Mouse (Mus musculus): ENCODE data around the gene Bmpr1a. TPM values are rescaled to one million over a fixed set of nuclear protein-coding genes. Genes with fewer than 3 reads are reported as not detected.
"Not testable (repeated sequence)": the region's sequence is repeated elsewhere in the genome, so short reads cannot be mapped to it uniquely, and the experiment has no call there.

Bmpr1a gene
- total RNA-seq, 4 experiments from 2014 or later: 60.5 to 74.7 (median 67.1) TPM

DNA sequence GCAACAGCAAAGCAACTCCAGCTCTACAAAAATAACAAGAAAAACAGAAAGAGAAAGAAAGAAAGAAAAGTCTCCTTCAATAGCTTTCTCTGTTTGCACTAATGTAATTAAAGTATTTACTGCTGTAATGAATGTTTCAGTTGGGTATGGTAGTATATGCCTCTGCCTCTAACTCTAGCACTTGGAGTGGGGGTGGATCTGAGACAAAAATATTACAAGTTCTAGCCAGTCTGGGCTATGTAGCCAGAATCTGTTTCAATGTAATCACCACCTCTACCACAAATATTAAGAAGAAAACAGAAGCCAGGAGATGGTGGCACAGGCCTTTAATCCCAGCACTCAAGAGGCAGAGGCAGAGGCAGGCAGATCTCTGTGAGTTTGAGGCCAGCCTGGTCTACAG is 54.7 kb downstream of the Bmpr1a start:
- no peak for DNase-seq

DNA sequence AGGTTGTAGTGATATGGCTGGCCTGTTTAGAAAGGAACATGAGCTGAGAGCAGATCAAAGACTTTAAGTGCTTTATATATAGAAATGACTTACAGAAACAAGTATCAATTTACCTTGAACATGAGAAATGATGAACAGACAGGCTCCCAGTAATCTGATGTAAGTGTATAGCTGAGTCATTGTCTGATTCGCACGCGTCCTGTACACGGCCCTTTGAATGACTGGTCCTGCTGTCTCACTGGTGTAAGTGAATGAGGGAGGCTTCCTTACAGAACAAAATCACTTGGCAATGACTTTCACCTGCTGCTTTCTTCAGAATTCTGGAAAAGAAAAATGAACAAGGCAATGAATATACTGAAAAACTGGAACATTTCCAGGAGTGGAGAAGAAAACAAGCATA is 55.5 kb downstream of the Bmpr1a start:
- DNase-seq: no peak

DNA sequence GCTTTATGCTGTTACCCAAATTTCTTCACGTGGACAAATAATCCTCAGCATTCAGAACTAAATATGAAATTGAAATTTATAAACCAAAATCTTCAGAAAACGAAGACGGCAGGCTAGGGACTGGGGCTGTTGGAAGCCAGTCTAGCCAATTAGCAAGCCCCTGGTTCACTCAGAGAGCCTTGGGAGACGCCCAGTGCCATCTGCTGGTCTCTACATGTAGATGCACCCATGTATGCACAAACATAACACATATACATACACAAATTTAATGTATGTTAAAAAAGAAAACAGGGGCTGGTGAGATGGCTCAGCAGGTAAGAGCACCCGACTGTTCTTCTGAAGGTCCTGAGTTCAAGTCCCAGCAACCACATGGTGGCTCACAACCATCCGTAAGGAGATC is 56.5 kb downstream of the Bmpr1a start:
- no peak for DNase-seq

DNA sequence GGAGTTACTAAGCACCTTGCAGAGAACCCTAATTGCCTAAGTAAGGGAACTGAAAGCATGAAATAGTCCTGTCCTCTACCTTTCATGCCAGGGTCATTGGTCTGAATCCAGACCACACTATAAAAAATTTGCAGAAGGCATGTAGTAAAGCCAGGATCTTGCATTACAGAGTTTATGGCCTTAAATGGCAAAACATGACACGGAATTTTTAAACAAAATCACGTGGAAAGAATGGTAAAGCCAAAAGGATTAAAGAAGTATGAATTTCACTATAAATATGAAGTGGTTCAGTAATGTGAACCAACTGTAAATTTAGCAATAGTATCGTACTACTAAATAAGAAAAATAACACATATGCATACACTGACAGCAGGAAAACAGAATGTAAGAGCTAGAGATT is 57.8 kb downstream of the Bmpr1a start:
- DNase-seq: no peak

DNA sequence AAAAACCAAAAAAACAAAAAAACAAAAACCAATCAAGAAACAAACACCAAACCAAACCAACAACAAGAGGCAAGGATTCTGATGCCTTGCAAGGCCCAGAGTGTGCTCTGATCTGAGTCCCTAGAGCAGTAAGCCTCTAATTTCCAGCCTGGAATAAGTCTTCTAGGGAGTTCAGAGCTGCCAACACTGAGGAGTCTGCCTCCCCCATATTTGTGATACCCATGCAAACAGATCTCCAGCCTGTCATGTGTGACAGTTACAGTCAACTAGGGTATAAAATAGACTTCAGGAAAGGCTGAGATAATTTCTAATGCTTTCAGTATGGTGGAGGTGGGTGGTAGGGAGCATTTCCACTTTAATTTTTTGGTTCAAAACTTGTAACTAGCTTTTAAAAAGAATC is 58.2 kb downstream of the Bmpr1a start:
- no peak for DNase-seq

DNA sequence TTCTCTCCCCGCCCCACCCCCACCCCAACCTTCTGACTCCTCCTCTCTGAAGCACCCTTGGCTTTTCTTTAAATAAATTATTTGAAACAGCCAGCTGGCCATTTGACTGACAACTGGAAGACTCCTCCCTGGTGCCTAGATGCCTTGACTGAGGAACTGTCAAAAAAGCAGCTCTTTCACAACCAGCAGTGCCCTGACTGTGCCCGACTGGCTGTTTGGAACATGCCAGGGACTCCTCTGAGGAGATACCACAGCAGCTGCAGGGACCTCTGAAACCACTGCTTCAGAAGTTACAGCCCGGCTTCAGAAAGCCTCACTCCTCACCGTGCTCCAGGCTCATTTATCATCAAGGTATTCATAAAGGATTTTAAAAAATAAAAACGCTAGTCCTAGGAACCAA is 58.8 kb downstream of the Bmpr1a start:
- no peak for DNase-seq

DNA sequence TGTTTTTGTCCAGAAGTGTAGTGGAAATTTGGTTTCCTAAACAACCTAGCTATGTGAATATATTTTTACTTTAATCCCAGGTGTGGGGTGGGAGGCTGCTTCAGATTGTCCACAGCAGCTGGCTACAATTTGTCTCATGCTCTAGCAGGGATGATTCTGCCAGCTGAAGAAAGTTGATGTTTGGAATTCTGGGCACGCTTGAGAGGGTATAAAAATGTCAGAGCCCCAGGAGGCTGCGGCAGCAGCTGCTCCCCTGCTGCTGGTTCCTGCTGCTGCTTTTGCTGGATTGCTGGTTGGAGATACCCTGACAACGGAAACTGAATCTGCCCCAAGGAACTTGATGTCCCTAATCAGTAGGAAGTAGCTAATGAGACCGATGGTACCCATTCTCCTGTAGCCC is 60.6 kb downstream of the Bmpr1a start:
- DNase-seq: no peak

DNA sequence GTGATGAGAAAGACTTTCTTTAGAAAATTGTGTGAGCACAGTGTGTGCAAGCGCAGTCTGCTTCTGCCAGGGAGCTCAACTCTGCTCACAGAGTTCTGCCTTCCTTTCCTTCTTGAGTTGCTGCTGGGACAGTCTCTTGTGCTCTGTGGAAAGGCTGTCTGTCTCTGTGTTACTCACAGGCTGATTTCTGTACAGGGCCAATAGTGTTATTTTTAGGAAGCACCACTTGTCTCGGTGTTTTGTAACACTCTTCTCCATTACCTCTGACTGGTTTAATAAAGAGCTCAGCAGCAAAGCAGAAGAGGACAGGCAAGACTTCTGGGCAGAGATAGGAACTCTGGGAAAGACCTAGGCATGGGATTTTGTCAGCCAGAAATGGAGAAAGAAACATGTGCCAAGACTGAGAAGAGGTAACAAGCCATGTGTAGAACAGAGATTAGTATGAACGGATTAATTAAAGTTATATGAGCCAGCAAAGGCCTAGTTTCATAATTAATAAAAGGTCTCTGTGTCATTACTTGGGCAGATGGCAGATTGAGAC is 62.5 kb downstream of the Bmpr1a start:
- no peak for DNase-seq

DNA sequence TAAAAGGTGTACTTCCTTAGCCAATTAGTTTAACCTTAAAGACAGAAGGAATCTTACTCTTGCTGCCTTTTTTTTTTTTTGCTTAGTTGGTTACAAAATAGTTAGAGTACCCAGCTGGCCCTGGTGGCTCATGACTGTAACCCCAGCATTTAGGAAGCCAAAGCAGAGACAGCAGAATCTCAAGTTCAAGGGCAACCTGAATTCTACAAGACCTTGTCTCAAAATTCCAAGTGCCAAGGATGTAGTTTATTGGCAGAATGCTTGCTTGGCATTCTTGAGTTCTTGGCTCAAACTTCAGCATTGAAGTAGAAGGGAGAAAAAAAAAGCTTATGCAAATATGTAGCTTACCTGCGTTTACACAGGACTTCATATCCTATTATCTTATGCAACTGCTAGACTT is 74.1 kb downstream of the Bmpr1a start:
- DNase-seq: no peak

DNA sequence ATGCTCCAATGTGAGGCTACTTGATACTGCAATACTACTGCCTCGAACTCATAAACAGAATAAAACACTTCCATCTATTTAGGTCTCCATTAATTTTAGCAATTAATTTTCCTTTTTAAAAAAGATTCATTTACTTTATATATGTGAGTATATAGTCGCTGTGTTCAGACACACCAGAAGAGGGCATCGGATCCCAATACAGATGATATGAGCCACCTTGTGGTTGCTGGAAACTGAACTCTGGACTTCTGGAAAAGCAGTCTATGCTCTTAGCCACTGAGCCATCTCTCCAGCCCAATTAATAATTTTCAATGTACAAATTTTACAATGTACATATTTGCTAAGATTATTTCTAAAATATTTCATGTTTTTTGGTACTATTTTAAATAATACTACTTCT is 74.9 kb downstream of the Bmpr1a start:
- DNase-seq: no peak

DNA sequence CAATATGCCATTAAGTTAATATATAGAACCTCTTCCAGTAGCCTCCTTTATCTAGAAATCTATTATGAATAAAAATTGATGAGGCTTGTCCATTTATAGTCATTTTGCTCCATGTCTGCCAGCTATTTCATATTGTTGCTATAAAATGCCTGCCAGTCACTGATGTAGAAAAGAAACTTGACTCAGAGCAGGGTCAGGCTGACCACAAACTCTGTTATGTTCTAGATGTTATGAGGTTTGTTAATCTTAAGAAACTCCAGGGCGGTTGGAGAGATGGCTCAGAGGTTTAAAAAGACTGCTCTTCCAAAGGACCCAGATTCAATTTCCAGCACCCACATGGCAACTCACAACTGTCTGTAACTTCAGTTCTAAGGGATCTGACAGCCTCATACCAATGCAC is 82.1 kb downstream of the Bmpr1a start:
- no peak for DNase-seq

DNA sequence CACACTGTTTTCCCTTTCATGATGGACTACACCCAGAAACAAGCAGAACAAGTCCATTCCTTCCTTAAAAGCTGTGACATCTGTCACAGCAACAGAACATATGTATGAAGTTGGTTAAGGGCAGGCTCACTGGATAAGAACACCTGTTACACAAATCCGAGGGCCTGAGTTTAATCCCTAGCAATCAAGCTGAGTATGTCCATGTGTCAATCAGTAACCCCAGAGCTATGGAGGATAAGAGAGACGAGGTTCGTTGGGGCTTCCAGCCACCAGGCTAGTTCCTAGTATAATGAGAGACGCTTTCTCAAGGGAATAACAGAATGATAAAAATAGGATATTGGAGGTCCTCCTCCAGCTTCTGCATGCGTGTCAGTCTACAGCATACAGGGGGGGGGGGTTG is 85.6 kb downstream of the Bmpr1a start:
- no peak for DNase-seq

DNA sequence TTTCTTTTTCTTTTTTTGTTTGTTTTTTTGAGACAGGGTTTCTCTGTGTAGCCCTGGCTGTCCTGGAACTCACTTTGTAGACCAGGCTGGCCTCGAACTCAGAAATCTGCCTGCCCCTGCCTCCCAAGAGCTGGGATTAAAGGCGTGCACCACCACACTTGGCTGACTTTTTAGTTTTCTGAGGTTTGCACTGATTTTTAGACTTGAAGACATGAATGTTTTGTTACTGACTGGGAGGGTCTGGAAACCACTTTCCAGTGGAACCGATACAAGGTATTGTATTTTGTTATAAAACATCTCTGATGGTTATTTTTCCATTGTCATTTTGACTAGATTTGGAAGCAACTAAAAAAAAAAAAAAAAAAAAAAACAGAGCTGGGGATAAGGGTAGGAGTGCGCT is 86.2 kb downstream of the Bmpr1a start:
- not testable (repeated sequence) for DNase-seq

DNA sequence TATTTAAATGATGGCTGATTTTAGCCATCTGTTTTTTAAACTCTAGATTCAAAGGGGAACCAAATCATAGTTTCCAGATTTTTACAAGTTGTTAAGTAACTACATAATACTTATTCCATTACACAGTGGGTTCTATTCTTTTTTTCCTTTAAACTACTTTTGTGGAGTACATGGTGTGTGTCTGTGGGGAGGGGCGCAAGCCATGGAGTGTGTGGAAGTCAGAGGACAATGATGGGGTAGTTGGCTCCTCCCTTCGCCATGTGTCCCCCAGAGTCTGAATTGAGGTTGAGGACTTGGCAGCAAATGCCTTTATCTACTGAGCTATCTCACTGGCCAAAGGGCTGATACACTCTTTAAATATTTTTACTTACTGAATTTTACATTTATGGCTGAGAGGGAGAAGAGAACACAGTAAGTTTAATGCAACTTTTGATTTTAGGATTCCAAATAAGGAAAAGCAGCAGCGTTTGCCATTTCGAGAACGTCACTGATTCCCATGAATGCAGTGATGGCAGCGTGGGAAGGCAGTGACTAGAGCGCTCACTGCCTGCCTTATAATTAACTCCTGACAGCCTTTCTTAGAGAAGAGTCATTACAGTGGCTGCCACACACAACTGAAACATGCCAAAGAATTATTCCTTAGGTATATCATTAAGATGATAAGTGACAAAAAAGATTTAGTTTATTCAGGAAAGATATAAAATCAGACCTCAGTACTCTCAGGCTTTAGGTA is 90.8 kb downstream of the Bmpr1a start:
- no peak for DNase-seq

DNA sequence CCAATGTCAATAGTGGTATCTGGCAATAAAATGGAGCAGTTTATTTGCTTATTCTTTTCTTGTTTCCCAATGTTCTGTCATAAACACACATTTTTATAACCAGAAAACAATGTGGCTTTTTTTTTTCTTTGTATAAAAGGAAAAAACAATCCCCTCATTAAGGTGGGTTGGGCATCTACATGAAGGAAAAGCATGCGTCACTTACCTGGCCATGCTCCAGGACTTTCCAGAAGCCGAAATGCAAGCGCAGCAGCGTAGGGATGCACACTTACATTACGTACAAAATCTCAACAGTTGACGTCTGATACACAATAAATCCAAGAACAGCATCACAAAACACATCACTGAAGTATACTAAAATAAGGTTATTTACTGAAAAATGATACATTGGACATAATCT is 92.4 kb downstream of the Bmpr1a start:
- DNase-seq: no peak

DNA sequence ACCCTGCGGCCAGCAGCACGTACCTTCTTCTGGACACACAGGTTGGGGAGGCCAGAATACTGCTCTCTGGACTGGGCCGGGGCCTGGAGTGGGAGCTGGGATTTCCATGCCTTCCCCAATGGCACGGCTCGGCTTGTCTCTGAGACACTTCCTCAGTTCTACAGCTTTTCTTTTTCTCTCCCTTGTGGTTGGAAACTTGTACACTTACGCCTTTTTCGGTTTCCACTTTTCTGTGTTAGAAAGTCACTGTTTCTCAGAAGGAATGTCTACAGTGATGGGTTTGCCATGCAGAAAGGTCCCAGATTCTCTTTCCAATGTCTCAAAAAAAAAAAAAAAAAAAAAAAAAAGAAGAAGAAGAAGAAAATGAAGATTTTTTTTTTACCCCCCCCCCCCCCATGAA is 99.7 kb downstream of the Bmpr1a start:
- no peak for DNase-seq

DNA sequence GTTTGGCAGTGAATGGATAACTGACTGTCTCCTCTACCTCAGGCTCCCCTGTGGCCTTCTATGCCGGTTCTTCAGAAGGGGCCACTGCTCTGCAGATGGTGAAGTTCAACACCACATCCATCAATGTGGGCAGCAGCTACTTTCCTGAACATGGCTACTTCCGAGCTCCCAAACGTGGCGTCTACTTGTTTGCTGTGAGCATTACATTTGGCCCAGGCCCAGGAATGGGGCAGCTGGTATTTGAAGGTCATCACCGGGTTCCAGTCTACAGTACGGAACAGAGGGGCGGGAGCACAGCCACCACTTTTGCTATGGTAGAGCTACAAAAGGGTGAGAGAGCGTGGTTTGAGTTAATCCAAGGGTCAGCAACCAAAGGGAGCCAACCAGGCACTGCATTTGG is 100.3 kb downstream of the Bmpr1a start:
- no peak for DNase-seq

DNA sequence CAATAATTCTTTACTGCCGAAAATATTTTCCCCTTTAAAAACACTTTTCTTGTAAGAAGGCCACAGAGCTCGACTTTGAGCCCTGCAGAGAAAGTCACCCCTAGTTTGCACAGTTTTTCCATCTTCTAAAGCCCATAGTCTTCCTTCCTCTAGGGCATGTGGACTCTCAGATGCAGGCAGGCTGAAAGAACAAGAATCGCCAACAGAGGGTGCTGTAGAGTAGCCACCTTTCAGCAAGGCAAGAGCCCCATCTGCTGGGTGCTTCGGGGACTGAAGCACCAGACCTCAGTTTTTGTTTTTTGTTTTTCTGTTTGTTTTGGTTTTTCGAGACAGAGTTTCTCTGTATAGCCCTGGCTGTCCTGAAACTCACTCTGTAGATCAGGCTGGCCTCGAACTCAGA is 102.0 kb downstream of the Bmpr1a start:
- DNase-seq: peak; percentile 60

DNA sequence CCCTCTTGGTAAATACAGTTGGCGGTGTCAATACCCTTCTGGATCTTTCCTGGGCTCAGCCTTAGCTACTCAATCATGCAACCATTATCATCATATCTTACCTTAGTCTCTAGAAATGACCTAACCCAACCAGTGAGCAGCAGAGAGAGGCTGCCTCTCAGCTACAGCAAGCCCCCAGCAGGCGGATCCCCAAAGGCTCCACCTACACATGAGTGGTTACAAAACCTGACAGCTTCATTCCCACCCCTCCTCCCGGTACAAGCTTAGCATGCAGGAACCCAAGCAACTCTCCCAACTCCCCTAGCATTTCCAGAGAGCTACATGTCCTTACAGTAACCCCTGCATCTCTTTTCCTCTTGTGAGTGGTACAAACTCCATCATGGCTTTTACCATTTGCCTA is 103.1 kb downstream of the Bmpr1a start:
- DNase-seq: no peak

DNA sequence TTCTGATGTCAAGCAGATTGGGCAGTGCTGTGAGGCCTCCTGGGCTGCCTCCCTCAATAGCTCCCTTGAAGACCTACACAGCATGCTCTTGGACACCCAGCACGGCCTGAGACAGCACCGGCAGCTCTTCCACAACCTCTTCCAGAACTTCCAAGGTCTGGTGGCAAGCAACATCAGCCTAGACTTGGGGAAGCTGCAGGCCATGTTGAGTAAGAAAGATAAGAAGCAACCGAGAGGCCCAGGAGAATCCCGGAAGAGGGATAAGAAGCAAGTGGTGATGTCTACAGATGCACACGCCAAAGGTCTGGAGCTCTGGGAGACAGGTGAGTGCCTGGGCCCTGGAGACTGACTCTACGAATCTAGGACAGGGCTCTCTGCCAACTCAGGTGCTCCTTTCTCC is 103.8 kb downstream of the Bmpr1a start:
- no peak for DNase-seq

DNA sequence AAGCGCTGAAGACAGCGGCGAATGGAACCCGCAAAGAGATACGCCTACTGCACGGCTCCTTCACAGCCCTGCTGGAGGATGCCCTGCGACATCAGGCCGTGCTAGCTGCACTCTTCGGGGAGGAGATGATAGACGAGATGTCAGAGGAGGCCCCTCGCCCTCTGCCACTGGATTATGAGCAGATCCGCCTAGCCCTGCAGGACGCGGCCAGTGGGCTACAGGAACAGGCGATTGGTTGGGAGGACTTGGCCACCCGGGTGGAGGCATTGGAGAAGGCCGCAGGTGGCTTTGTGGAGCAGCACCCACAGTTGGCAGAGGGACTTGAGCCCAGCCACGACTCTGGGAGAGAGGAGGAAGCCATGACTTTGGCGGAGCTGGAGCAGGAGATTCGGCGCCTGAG is 104.2 kb downstream of the Bmpr1a start:
- no peak for DNase-seq

DNA sequence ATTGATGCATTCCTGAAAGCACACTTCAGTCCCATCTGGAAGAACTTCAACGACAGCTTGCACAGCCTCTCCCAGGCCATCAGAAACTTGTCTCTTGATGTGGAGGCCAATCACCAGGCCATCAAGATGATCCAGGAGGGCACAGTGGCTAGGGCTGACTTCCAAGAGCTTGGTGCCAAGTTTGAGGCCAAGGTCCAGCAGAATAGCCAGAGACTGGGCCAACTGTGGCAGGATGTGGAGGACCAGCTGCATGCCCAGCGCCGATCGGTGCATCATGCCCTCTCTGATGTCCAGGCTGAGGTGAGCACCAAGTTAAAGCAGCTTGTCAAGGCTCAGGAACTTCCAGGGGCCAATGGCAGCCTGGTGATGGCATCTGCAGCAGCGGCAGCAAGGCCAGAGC is 105.3 kb downstream of the Bmpr1a start:
- DNase-seq: no peak

DNA sequence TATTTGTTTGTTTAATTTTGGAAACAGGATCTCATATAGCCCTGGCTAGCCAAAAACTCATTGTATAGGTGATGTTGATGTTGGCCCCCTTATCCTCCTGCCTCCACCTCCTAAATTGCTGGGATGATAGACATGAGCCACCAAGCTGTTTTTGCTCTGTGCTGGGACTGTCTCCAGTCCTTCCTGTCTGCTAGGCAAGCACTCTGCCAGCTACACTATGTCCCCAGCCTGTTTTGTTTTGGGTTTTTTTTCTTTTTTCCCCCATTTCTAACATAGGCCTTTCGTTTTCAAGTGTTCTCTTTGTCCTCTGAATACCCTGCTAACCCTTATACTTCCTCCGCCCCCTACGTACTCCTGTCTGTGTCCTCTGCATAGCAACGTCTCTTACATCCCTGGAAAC is 109.8 kb downstream of the Bmpr1a start:
- DNase-seq: no peak

DNA sequence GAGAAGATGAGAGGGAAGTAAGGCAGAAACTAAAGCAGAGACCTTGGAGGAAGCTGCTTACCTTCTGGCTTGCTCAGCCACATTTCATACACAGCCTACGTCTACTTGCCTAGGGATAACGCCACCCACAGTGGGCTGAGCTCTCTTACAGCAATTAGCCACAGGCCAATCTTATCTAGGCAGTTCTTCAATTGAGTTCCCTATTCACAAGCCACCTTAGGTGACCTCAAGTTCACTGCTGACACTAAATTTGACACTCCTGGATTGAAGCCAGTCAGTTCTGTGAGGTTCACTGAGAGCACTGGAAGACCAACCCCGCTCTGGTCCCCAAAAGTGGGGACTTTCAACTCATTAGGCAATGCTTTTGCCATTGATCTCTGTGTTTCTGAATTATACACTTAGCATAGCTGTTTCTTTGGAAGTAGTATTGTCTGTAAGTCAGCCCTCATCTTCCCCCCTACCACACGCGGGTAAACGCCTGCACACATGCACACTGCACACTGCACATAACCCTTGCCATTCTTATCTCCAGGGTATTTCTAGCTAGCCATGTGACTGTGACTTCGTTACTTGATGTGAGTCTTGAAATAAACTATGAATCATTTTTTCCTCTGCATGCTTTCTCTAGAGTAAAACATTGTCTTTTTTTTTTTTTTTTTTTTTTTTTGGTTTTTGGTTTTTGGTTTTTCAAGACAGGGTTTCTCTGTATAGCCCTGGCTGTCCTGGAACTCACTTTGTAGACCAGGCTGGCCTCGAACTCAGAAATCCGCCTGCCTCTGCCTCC is 120.0 kb downstream of the Bmpr1a start:
- no peak for DNase-seq
